Mouse (Mus musculus): Measurements from ENCODE around the gene Ifnz.
"Not testable (repeated sequence)": the region's sequence is repeated elsewhere in the genome, so short reads cannot be mapped to it uniquely, and the experiment has no call there.

GRCm38 (mm10) chr4:88759610-88760268 lies 22.2 kb upstream of the Ifnz start, which contains the start of gene Gm13283:
- not testable (repeated sequence) for TF ChIP-seq CTCF (IDR thresholded peaks at IDR 0.05; ENCODE audit: extremely low read depth, insufficient read depth, insufficient read length, insufficient replicate concordance); POLR2A (IDR thresholded peaks at IDR 0.05; ENCODE audit: low read depth, low read length)

Measured in spleen, adult 2 months (tissue).